Mouse (Mus musculus) neural tube, embryonic 13.5 days (tissue): ENCODE measurements around the gene Tlnrd1. TPM values are rescaled to one million over a fixed set of nuclear protein-coding genes. Genes with fewer than 3 reads are reported as not detected.

Experiments
- polyA plus RNA-seq: library from polyadenylated mRNA; unstranded; fragments of >200 nt; fragmentation: Nextera tagmentation; extraction: Ambion mirVana; gene quantifications from 2 replicates; pipeline ENCODE4 v1.2.1, GENCODE M21; 2015

The Tlnrd1 gene
- polyA plus RNA-seq, 1 experiment from 2014 or later = 11.2 TPM

Other genes starting within 250 kb of the Tlnrd1 start
- gene Il16, start 138.6 kb downstream of the Tlnrd1 start, polyA plus RNA-seq = 1.4 and 1.6 TPM in 2 replicates
- gene Cfap161, start 89.4 kb downstream of the Tlnrd1 start, polyA plus RNA-seq = 0.33 TPM in 1 of 2 replicates, not detected in the other
- gene Mesd, start 161 bp upstream of the Tlnrd1 start, polyA plus RNA-seq = 71.8 and 90.6 TPM in 2 replicates
- gene Cemip, start 202.2 kb upstream of the Tlnrd1 start, polyA plus RNA-seq = 0.56 and 0.59 TPM in 2 replicates